Mouse (Mus musculus): Measurements from ENCODE around the gene Gm14401. TPM values are rescaled to one million over a fixed set of nuclear protein-coding genes. Genes with fewer than 3 reads are reported as not detected.

Gene Gm14401
- polyA plus RNA-seq (2012; rRNA removed) = not detected in 2 replicates

DNA sequence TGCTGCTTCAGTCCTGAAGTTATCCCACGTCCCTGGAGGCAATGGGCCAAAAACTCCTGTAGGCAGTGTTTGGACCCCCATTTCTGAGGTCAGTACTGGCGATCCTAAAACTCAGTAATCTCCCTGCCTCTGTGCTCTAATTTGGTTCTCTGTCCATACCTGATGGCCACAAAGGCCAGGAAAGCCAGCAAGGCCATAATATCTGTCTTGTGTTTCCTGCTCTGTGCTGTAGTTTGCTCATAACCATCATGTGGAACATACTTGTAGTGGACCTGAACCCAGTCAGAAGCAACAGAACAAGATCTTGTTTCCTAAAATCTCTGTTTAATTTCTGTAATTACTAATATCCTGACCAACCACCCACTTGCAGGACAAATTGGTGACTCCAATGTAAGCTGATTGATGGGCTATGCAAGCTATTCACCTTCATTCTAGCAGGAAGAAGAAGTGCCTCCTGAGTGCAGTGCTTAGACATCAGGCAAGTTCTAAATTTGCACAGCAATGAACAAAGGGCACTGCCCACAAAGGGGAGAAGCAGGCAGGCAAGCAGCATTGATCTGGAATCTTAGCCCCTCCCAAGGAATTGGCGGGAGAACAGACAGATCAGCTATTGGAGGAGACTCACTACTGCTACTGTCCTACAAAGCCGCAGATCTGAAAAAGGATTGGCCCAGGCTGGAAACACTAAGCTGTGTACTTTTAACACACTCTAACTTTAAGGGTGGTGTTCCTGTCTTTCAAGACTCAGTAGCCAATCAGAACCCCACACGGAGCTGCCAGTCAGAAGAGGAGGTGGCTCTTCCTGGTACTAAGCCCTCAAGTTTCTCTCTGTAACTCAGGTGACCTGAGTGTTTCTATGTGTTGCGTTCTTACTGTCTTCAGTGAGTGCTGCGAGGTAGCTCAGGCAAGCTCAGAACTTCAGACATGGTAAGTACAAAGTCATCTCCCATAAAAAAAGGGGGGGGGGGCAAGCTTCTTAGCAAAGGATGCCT is at the start of gene Gm14401:
TSS of gene Gm14401 (plus strand) at position 889 of the 992 bp plus-strand sequence.

Other genes with a start within 250 kb of the Gm14401 start
- gene Gm14408, start 243.2 kb upstream of the Gm14401 start, polyA plus RNA-seq (2012; rRNA removed) = not detected in 2 replicates
- 9.9 and 10.2 TPM in 2 replicates for gene Gm14296, start 146.5 kb upstream of the Gm14401 start, polyA plus RNA-seq (2012; rRNA removed)
- gene Gm14419, start 73.4 kb upstream of the Gm14401 start, polyA plus RNA-seq (2012; rRNA removed) = 2.7 and 2.9 TPM in 2 replicates
- gene Gm14410, start 132.1 kb downstream of the Gm14401 start, polyA plus RNA-seq (2012; rRNA removed) = 26.7 and 27.1 TPM in 2 replicates
- gene Gm14409, start 192.7 kb downstream of the Gm14401 start, polyA plus RNA-seq (2012; rRNA removed) = not detected in 2 replicates
- 0.43 and 0.48 TPM in 2 replicates for gene Gm14412, start 250.0 kb downstream of the Gm14401 start, polyA plus RNA-seq (2012; rRNA removed)